ENCODE assay signal across 26 mouse cellular contexts in genomic region chr8:61348518-61348917, GRCm38 (mm10).
A peak's percentile ranks its signal among the peaks of the same experiment; 100 is the strongest.
DNase-seq lines count a peak whose midpoint lies in the region; ATAC-seq and TF ChIP-seq lines count a peak whose summit lies in the region.
"Had no signal": no experiment of that assay in that cellular context is flagged by ENCODE, and none has a peak within 500 bp of the region (broad histone marks: within the 10 kb centered on the region; RNA-seq: fewer than 3 reads in every experiment).

No protein-coding gene starts in this region.

- H3K27ac ChIP-seq in forebrain, embryonic 15.5 days (replicated peaks) = peak overlapping the region; percentile 40; the same call in 1 of the 2 replicates
- H3K27ac ChIP-seq in forebrain, embryonic 12.5 days = no peak overlapping the region
- no peak overlapping the region for H3K27ac ChIP-seq in heart, embryonic 12.5 days (ENCODE audit: poor library complexity, severe bottlenecking)
- peak overlapping the region; percentile 52; the same call in 1 of the 2 replicates for H3K27ac ChIP-seq in layer of hippocampus, adult 2 months
- H3K27ac ChIP-seq: embryonic facial prominence, embryonic 10.5 days; embryonic facial prominence, embryonic 13.5 days; gastrocnemius, adult 2 months; heart, embryonic 10.5 days; hindbrain, embryonic 15.5 days had no signal

- no peak for ATAC-seq in forebrain, embryonic 15.5 days (replicated peaks)
- no peak for ATAC-seq in forebrain, embryonic 12.5 days (ENCODE audit: low FRiP score)
- ATAC-seq in heart, embryonic 12.5 days (ENCODE audit: insufficient number of reproducible peaks, low FRiP score) = no peak
- ATAC-seq: activated CD4-positive, CD25-positive, alpha-beta regulatory T cell, adult 4 months; forebrain, embryonic 14.5 days had no signal

- no peak overlapping the region for H3K4me2 ChIP-seq in forebrain, embryonic 15.5 days (replicated peaks)
- H3K4me2 ChIP-seq in forebrain, embryonic 12.5 days = no peak overlapping the region
- H3K4me2 ChIP-seq in heart, embryonic 12.5 days = 0 out of 2 replicates have a peak overlapping the region, but pooled peaks have one; percentile 2
- H3K4me2 ChIP-seq: embryonic facial prominence, embryonic 13.5 days; hindbrain, embryonic 15.5 days had no signal

- TF ChIP-seq CTCF in layer of hippocampus, adult 2 months (conservative IDR thresholded peaks at IDR 0.05) = no peak

- no peaks in the 10 kb centered on the region for H3K9me3 ChIP-seq in forebrain, embryonic 15.5 days
- H3K9me3 ChIP-seq in forebrain, embryonic 12.5 days = no peaks in the 10 kb centered on the region
- no peaks in the 10 kb centered on the region for H3K9me3 ChIP-seq in heart, embryonic 12.5 days (replicated peaks)
- H3K9me3 ChIP-seq: embryonic facial prominence, embryonic 10.5 days; embryonic facial prominence, embryonic 13.5 days; heart, embryonic 10.5 days; hindbrain, embryonic 15.5 days had no signal

- no peak for DNase-seq in heart, postnatal 25 days (ENCODE audit: low spot score)
- no peak for DNase-seq in layer of hippocampus, adult 2 months (ENCODE audit: low spot score in 2 of 2)
- no peak for DNase-seq in layer of hippocampus, adult 8-10 months (ENCODE audit: low spot score in 2 of 2)
- DNase-seq in urinary bladder, postnatal 14 days (ENCODE audit: low spot score) = peak; percentile 34
- DNase-seq in urinary bladder, adult 2 months (ENCODE audit: low spot score) = no peak
- DNase-seq: adrenal gland, adult 8-10 months; adrenal gland, postnatal 25 days; cerebellum, adult 11-12 months; cerebellum, adult 8-10 months; cerebellum, postnatal 36 days; embryo, embryonic 11 days; gastrocnemius, adult 2 months; gastrocnemius, postnatal 14 days; heart, adult 18-20 months; heart, postnatal 36 days had no signal

- no peaks in the 10 kb centered on the region for H3K27me3 ChIP-seq in forebrain, embryonic 15.5 days
- no peaks in the 10 kb centered on the region for H3K27me3 ChIP-seq in forebrain, embryonic 12.5 days
- no peaks in the 10 kb centered on the region for H3K27me3 ChIP-seq in heart, embryonic 12.5 days (replicated peaks)
- H3K27me3 ChIP-seq: embryonic facial prominence, embryonic 13.5 days; hindbrain, embryonic 15.5 days had no signal

- 62% methylated on average over 8 of the region's 8 CpGs for WGBS in forebrain, embryonic 15.5 days
- 78% methylated on average over 8 of the region's 8 CpGs for WGBS in forebrain, embryonic 12.5 days
- 10% methylated on average over 8 of the region's 8 CpGs for WGBS in heart, embryonic 12.5 days

- H3K36me3 ChIP-seq in forebrain, embryonic 15.5 days = peaks cover 10% of the 10 kb centered on the region; the same call in 1 of the 2 replicates
- peaks cover 17% of the 10 kb centered on the region for H3K36me3 ChIP-seq in forebrain, embryonic 12.5 days (replicated peaks)
- peaks cover 8% of the 10 kb centered on the region; the same call in 1 of the 2 replicates for H3K36me3 ChIP-seq in heart, embryonic 12.5 days

- no peak overlapping the region for H3K9ac ChIP-seq in forebrain, embryonic 15.5 days (replicated peaks)
- H3K9ac ChIP-seq in forebrain, embryonic 12.5 days = no peak overlapping the region
- H3K9ac ChIP-seq in heart, embryonic 12.5 days = no peak overlapping the region
- H3K9ac ChIP-seq: embryonic facial prominence, embryonic 13.5 days; hindbrain, embryonic 15.5 days had no signal

- no peaks in the 10 kb centered on the region; the same call in 1 of the 2 replicates for H3K4me1 ChIP-seq in forebrain, embryonic 15.5 days
- H3K4me1 ChIP-seq in forebrain, embryonic 12.5 days = peaks cover 8% of the 10 kb centered on the region; the same call in 1 of the 2 replicates
- H3K4me1 ChIP-seq in heart, embryonic 12.5 days (replicated peaks) = peaks cover 17% of the 10 kb centered on the region

- intact Hi-C loops in heart, postnatal 25 days (cut with DNase I) = no loop called here

- H3K4me3 ChIP-seq in forebrain, embryonic 15.5 days = no peak overlapping the region
- no peak overlapping the region for H3K4me3 ChIP-seq in forebrain, embryonic 12.5 days (replicated peaks)
- no peak overlapping the region for H3K4me3 ChIP-seq in heart, embryonic 12.5 days
- H3K4me3 ChIP-seq in layer of hippocampus, adult 2 months = no peak overlapping the region
- H3K4me3 ChIP-seq: embryonic facial prominence, embryonic 10.5 days; embryonic facial prominence, embryonic 13.5 days; erythroblast, embryonic 14.5 days; gastrocnemius, adult 2 months; heart, embryonic 10.5 days; hindbrain, embryonic 10.5 days; hindbrain, embryonic 15.5 days had no signal

Comparison
In these comparisons a context has a peak if more than half of its experiments do, and no peak if none do; other contexts are left out.
1. H3K27ac ChIP-seq: peak in forebrain, embryonic 15.5 days (single experiment) and layer of hippocampus, adult 2 months (single experiment); none in forebrain, embryonic 12.5 days (single experiment) and heart, embryonic 12.5 days (single experiment).